7 mouse cellular contexts compared by ENCODE assay signal in the genomic region with DNA sequence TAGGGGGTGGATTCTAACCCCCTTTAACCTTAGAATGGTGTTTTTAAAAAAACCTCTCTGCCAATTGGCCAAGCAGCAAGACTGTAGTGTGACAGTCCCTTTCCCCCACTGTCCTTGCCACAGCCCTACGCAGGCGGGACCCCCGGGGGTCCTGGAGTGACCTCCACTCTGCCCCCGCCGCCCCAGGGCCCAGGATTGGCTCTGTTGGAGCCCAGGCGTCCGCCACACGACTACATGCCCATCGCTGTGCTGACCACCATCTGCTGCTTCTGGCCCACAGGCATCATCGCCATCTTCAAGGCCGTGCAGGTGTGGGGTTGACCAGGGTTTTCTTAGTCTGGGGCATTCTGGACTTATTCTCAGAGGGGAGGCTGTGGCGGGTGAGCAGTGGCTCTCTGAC. TPM values are rescaled to one million over a fixed set of nuclear protein-coding genes. Genes with fewer than 3 reads are reported as not detected.
A peak's percentile ranks its signal among the peaks of the same experiment; 100 is the strongest.
DNase-seq lines count a peak whose midpoint lies in the region; ATAC-seq lines count a peak whose summit lies in the region.

No protein-coding gene starts in this region.

- H3K9me3 ChIP-seq in megakaryocyte, embryonic 14.5 days: no peaks in the 10 kb centered on the region
- H3K9me3 ChIP-seq in embryonic facial prominence, embryonic 13.5 days: no peaks in the 10 kb centered on the region
- H3K9me3 ChIP-seq in limb, embryonic 12.5 days: no peaks in the 10 kb centered on the region
- no peaks in the 10 kb centered on the region for H3K9me3 ChIP-seq in stomach, embryonic 16.5 days (replicated peaks; ENCODE audit: control insufficient read depth, low read length)

- no peak for ATAC-seq in megakaryocyte, adult 5-6 weeks (ENCODE audit: poor library complexity, severe bottlenecking)
- ATAC-seq in embryonic facial prominence, embryonic 13.5 days (ENCODE audit: insufficient number of reproducible peaks, insufficient read depth, low FRiP score, low TSS enrichment, low read depth): no peak
- no peak for ATAC-seq in limb, embryonic 12.5 days (ENCODE audit: insufficient number of reproducible peaks, insufficient read depth, low FRiP score, low TSS enrichment, low read depth)
- ATAC-seq in stomach, embryonic 16.5 days (ENCODE audit: insufficient read depth, low FRiP score): no peak

- H3K4me1 ChIP-seq in megakaryocyte, embryonic 14.5 days: peaks cover 75% of the 10 kb centered on the region
- peaks cover 52% of the 10 kb centered on the region for H3K4me1 ChIP-seq in embryonic facial prominence, embryonic 13.5 days
- H3K4me1 ChIP-seq in limb, embryonic 12.5 days (replicated peaks): peaks cover 48% of the 10 kb centered on the region
- peaks cover 39% of the 10 kb centered on the region for H3K4me1 ChIP-seq in stomach, embryonic 16.5 days (ENCODE audit: control insufficient read depth, insufficient read depth, low read length)

- peak overlapping the region; percentile 67 for H3K9ac ChIP-seq in embryonic facial prominence, embryonic 13.5 days
- H3K9ac ChIP-seq in limb, embryonic 12.5 days (replicated peaks): peak overlapping the region; percentile 48
- H3K9ac ChIP-seq in stomach, embryonic 16.5 days (ENCODE audit: low read length): peak overlapping the region; percentile 65

- no peaks in the 10 kb centered on the region for H3K36me3 ChIP-seq in megakaryocyte, embryonic 14.5 days (replicated peaks; ENCODE audit: low read length)
- H3K36me3 ChIP-seq in embryonic facial prominence, embryonic 13.5 days: no peaks in the 10 kb centered on the region
- H3K36me3 ChIP-seq in limb, embryonic 12.5 days: no peaks in the 10 kb centered on the region
- no peaks in the 10 kb centered on the region for H3K36me3 ChIP-seq in stomach, embryonic 16.5 days (ENCODE audit: control insufficient read depth, insufficient read depth, low read length)

- no peak for DNase-seq in ovary, postnatal 14 days (ENCODE audit: low spot score)
- DNase-seq in gastrocnemius, postnatal 25 days: no peak

- no peak overlapping the region for H3K27ac ChIP-seq in embryonic facial prominence, embryonic 13.5 days
- no peak overlapping the region for H3K27ac ChIP-seq in limb, embryonic 12.5 days
- H3K27ac ChIP-seq in stomach, embryonic 16.5 days (ENCODE audit: low read length): 0 out of 2 replicates have a peak overlapping the region, but pooled peaks have one; percentile 62

- 6% methylated on average over 12 of the region's 12 CpGs for WGBS in embryonic facial prominence, embryonic 13.5 days
- WGBS in limb, embryonic 12.5 days: 6% methylated on average over 12 of the region's 12 CpGs
- 11% methylated on average over 12 of the region's 12 CpGs for WGBS in stomach, embryonic 16.5 days

- H3K27me3 ChIP-seq in megakaryocyte, embryonic 14.5 days (replicated peaks): peaks cover 65% of the 10 kb centered on the region
- H3K27me3 ChIP-seq in embryonic facial prominence, embryonic 13.5 days: peaks cover 49% of the 10 kb centered on the region
- peaks cover 71% of the 10 kb centered on the region for H3K27me3 ChIP-seq in limb, embryonic 12.5 days
- peaks cover 25% of the 10 kb centered on the region for H3K27me3 ChIP-seq in stomach, embryonic 16.5 days (ENCODE audit: control insufficient read depth, insufficient read depth, low read length)

- H3K4me3 ChIP-seq in megakaryocyte, embryonic 14.5 days (replicated peaks): peak overlapping the region; percentile 90
- peak overlapping the region; percentile 46 for H3K4me3 ChIP-seq in embryonic facial prominence, embryonic 13.5 days
- peak overlapping the region; percentile 41 for H3K4me3 ChIP-seq in limb, embryonic 12.5 days (replicated peaks)
- H3K4me3 ChIP-seq in stomach, embryonic 16.5 days (replicated peaks; ENCODE audit: low read length): peak overlapping the region; percentile 48

- H3K4me2 ChIP-seq in embryonic facial prominence, embryonic 13.5 days: peak overlapping the region; percentile 91
- H3K4me2 ChIP-seq in limb, embryonic 12.5 days: peak overlapping the region; percentile 73
- peak overlapping the region; percentile 70 for H3K4me2 ChIP-seq in stomach, embryonic 16.5 days (ENCODE audit: low read depth, low read length)

RNA-seq across cellular contexts. Expression of gene Prrt1, which starts 2.3 kb away (rescaled TPM):
- polyA plus RNA-seq in megakaryocyte, embryonic 14.5 days (2012; ENCODE audit: insufficient read depth, low replicate concordance): not detected in 2 replicates
- total RNA-seq in megakaryocyte, adult 5-6 weeks (2015): 0.22 and 0.73 TPM in 2 replicates
- total RNA-seq in megakaryocyte, adult 5-6 weeks (2017): 0.22 TPM in 1 of 2 replicates, not detected in the other
- 0.55 and 0.78 TPM in 2 replicates for polyA plus RNA-seq in embryonic facial prominence, embryonic 13.5 days (2015; fragmentation: Nextera tagmentation; extraction: Ambion mirVana)
- 0.20 and 0.28 TPM in 2 replicates for polyA plus RNA-seq in limb, embryonic 12.5 days (2016; fragmentation: Nextera tagmentation; extraction: Ambion mirVana)
- polyA plus RNA-seq in stomach, embryonic 16.5 days (2015; fragmentation: Nextera tagmentation; extraction: Ambion mirVana): 0.31 and 0.45 TPM in 2 replicates
- 1 to 10 TPM in 1 of 2 experiments, under 1 TPM in 1; 0.35 to 1.5 TPM for total RNA-seq in gastrocnemius, postnatal 25 days (2021)

RNA-seq across cellular contexts. Expression of gene Ppt2, which starts 3.3 kb away (rescaled TPM):
- 40.9 and 74.9 TPM in 2 replicates for polyA plus RNA-seq in megakaryocyte, embryonic 14.5 days (2012; ENCODE audit: insufficient read depth, low replicate concordance)
- total RNA-seq in megakaryocyte, adult 5-6 weeks (2015): 37.0 and 41.4 TPM in 2 replicates
- 25.6 and 26.8 TPM in 2 replicates for total RNA-seq in megakaryocyte, adult 5-6 weeks (2017)
- 21.6 and 22.2 TPM in 2 replicates for polyA plus RNA-seq in embryonic facial prominence, embryonic 13.5 days (2015; fragmentation: Nextera tagmentation; extraction: Ambion mirVana)
- polyA plus RNA-seq in limb, embryonic 12.5 days (2016; fragmentation: Nextera tagmentation; extraction: Ambion mirVana): 15.9 and 17.6 TPM in 2 replicates
- 25.2 and 25.7 TPM in 2 replicates for polyA plus RNA-seq in stomach, embryonic 16.5 days (2015; fragmentation: Nextera tagmentation; extraction: Ambion mirVana)
- 10 to 100 TPM; 37.2 to 43.0 TPM for total RNA-seq in gastrocnemius, postnatal 25 days (2021)

RNA-seq across cellular contexts. Expression of gene Fkbpl, which starts 12.9 kb away (rescaled TPM):
- 6.1 and 22.5 TPM in 2 replicates for polyA plus RNA-seq in megakaryocyte, embryonic 14.5 days (2012; ENCODE audit: insufficient read depth, low replicate concordance)
- 4.0 and 4.2 TPM in 2 replicates for total RNA-seq in megakaryocyte, adult 5-6 weeks (2015)
- total RNA-seq in megakaryocyte, adult 5-6 weeks (2017): 40.5 and 41.6 TPM in 2 replicates
- 15.0 and 18.0 TPM in 2 replicates for polyA plus RNA-seq in embryonic facial prominence, embryonic 13.5 days (2015; fragmentation: Nextera tagmentation; extraction: Ambion mirVana)
- 14.0 and 19.5 TPM in 2 replicates for polyA plus RNA-seq in limb, embryonic 12.5 days (2016; fragmentation: Nextera tagmentation; extraction: Ambion mirVana)
- 13.1 and 14.4 TPM in 2 replicates for polyA plus RNA-seq in stomach, embryonic 16.5 days (2015; fragmentation: Nextera tagmentation; extraction: Ambion mirVana)
- 1 to 10 TPM; 5.9 to 7.0 TPM for total RNA-seq in gastrocnemius, postnatal 25 days (2021)

RNA-seq across cellular contexts. Expression of gene Atf6b, which starts 15.3 kb away (rescaled TPM):
- polyA plus RNA-seq in megakaryocyte, embryonic 14.5 days (2012; ENCODE audit: insufficient read depth, low replicate concordance): 192 and 427 TPM in 2 replicates
- total RNA-seq in megakaryocyte, adult 5-6 weeks (2015): 31.9 and 32.4 TPM in 2 replicates
- total RNA-seq in megakaryocyte, adult 5-6 weeks (2017): 25.4 and 32.2 TPM in 2 replicates
- polyA plus RNA-seq in embryonic facial prominence, embryonic 13.5 days (2015; fragmentation: Nextera tagmentation; extraction: Ambion mirVana): 97.8 and 106 TPM in 2 replicates
- polyA plus RNA-seq in limb, embryonic 12.5 days (2016; fragmentation: Nextera tagmentation; extraction: Ambion mirVana): 94.8 and 103 TPM in 2 replicates
- polyA plus RNA-seq in stomach, embryonic 16.5 days (2015; fragmentation: Nextera tagmentation; extraction: Ambion mirVana): 73.5 and 78.0 TPM in 2 replicates
- total RNA-seq in gastrocnemius, postnatal 25 days (2021): 1 to 10 TPM; 7.1 to 7.2 TPM

RNA-seq across cellular contexts. Expression of gene Egfl8, which starts 15.9 kb away (rescaled TPM):
- polyA plus RNA-seq in megakaryocyte, embryonic 14.5 days (2012; ENCODE audit: insufficient read depth, low replicate concordance): 1.9 TPM in 1 of 2 replicates, not detected in the other
- 0.82 and 0.91 TPM in 2 replicates for total RNA-seq in megakaryocyte, adult 5-6 weeks (2015)
- 0.57 and 5.0 TPM in 2 replicates for total RNA-seq in megakaryocyte, adult 5-6 weeks (2017)
- polyA plus RNA-seq in embryonic facial prominence, embryonic 13.5 days (2015; fragmentation: Nextera tagmentation; extraction: Ambion mirVana): 7.5 and 10.2 TPM in 2 replicates
- polyA plus RNA-seq in limb, embryonic 12.5 days (2016; fragmentation: Nextera tagmentation; extraction: Ambion mirVana): 3.0 and 3.4 TPM in 2 replicates
- polyA plus RNA-seq in stomach, embryonic 16.5 days (2015; fragmentation: Nextera tagmentation; extraction: Ambion mirVana): 3.5 and 4.8 TPM in 2 replicates
- total RNA-seq in gastrocnemius, postnatal 25 days (2021): 1 to 10 TPM; 2.8 to 3.1 TPM
